Mouse (Mus musculus) hindbrain, embryonic 11.5 days (tissue): Measurements from ENCODE around the gene Man2a1. TPM values are rescaled to one million over a fixed set of nuclear protein-coding genes. Genes with fewer than 3 reads are reported as not detected.

Source experiments
- ATAC-seq: fragments of 200-750 bp; cut with Nextera tagmentation; 2 replicates; pipeline ENCODE4 v1.8.0; 2017; ENCODE audit warnings: mild to moderate bottlenecking, moderate TSS enrichment, moderate library complexity; ENCODE audit not compliant: low FRiP score
- DNase-seq: peaks from one replicate; pipeline ENCODE4 v3.0.0-alpha.2; 2015; ENCODE audit warnings: low spot score
- H3K27ac ChIP-seq: fragments of 300-500 bp; sonication (generic); 2 replicates; pipeline ENCODE4 v1.5.1; 2014; ENCODE audit warnings: mild to moderate bottlenecking, low read depth, low read length
- H3K27me3 ChIP-seq: fragments of 300-500 bp; sonication (generic); 2 replicates; pipeline ENCODE4 v1.6.1; 2014; ENCODE audit warnings: mild to moderate bottlenecking, low read length, moderate library complexity, mixed read lengths; ENCODE audit not compliant: control insufficient read depth, insufficient read depth
- H3K36me3 ChIP-seq: fragments of 300-500 bp; sonication (generic); 2 replicates; pipeline ENCODE4 v1.6.1; 2014; ENCODE audit warnings: mild to moderate bottlenecking, low read length, moderate library complexity, mixed read lengths; ENCODE audit not compliant: control insufficient read depth, insufficient read depth
- H3K4me1 ChIP-seq: fragments of 300-500 bp; sonication (generic); replicated peaks from 2 replicates; pipeline ENCODE4 v1.6.1; 2014; ENCODE audit warnings: low read length, mixed read lengths; ENCODE audit not compliant: control insufficient read depth, insufficient read depth
- H3K4me2 ChIP-seq: fragments of 300-500 bp; sonication (generic); replicated peaks from 2 replicates; pipeline ENCODE4 v1.6.1; 2014; ENCODE audit warnings: mild to moderate bottlenecking, low read depth, low read length
- H3K4me3 ChIP-seq: fragments of 300-500 bp; sonication (generic); 2 replicates; pipeline ENCODE4 v1.5.1; 2014; ENCODE audit warnings: low read depth, low read length
- H3K9ac ChIP-seq: fragments of 300-500 bp; sonication (generic); 2 replicates; pipeline ENCODE4 v1.6.1; 2014; ENCODE audit warnings: low read depth, low read length
- H3K9me3 ChIP-seq: fragments of 300-500 bp; sonication (generic); 2 replicates; pipeline ENCODE4 v1.6.1; 2016; ENCODE audit warnings: low read length; ENCODE audit not compliant: control insufficient read depth
- WGBS: fragments of 180-500 bp; shearing (Covaris S2); extraction: QIAGEN DNeasy Blood & Tissue Kit; methylation state at CpG from one replicate; pipeline ENCODE4 v1.1.7; 2014; 5-methylcytosine and 5-hydroxymethylcytosine counted together
- polyA plus RNA-seq: library from polyadenylated mRNA; unstranded; fragments of >200 nt; fragmentation: Nextera tagmentation; extraction: Ambion mirVana; gene quantifications from 2 replicates; pipeline ENCODE4 v1.2.1, GENCODE M21; 2014

The Man2a1 gene
- polyA plus RNA-seq, 1 experiment from 2014 or later = 5.9 TPM

DNA sequence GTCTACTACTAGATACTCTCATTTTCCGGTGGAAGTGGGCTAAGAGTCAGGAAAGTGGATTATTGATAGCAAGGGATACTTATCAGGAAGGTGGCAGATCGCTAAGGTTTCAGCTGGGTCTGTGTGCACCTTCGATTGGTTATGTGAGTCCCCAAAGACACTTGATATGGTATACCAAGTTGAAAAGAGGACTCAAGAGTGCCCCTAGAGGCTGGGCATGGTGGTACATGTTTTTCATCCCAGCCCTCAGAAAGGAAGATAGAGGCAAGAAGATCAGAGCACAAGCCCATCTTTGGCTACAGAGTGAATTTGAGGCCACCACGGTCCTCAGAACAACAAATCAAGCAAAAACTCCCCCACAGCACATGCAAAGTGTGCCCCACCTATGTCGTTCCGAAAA, 25.3 kb upstream of the Man2a1 start:
- H3K36me3 ChIP-seq = no peaks in the 10 kb centered on the region
- peak; percentile 28 for DNase-seq
- no peak overlapping the region for H3K27ac ChIP-seq
- WGBS = 82% methylated on average over 6 of the region's 6 CpGs
- H3K4me1 ChIP-seq = no peaks in the 10 kb centered on the region
- no peak for ATAC-seq
- H3K4me2 ChIP-seq = no peak overlapping the region
- no peak overlapping the region for H3K9ac ChIP-seq
- H3K4me3 ChIP-seq = no peak overlapping the region
- H3K9me3 ChIP-seq = no peaks in the 10 kb centered on the region
- H3K27me3 ChIP-seq = no peaks in the 10 kb centered on the region

DNA sequence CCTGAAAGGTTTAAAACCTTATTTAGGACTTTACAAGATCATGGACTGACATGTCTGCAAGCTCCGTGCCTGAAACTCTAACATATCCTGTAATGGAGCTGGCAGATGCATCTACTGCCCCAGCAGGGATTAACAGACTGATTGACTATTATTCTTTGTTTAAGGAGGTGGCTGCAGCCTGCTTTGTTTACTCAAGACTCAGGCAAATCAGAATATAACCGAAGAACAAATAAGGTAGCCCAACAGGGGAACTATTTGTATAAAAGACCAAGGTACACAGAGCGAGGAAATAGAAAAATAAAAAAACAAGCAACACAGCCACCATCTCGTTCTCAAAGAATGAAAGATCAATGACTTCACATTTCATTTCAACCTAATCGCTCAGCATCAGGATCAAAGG, 23.1 kb upstream of the Man2a1 start:
- Histone ChIP-seq H3K27me3 (no peaks in the 10 kb centered on the region), H3K36me3 (no peaks in the 10 kb centered on the region), H3K4me2 (no peak overlapping the region), H3K4me1 (no peaks in the 10 kb centered on the region), H3K27ac (no peak overlapping the region), H3K4me3 (no peak overlapping the region), H3K9ac (no peak overlapping the region), H3K9me3 (no peaks in the 10 kb centered on the region)
- ATAC-seq (no peak), DNase-seq (no peak)
- 45% methylated on average over 5 of the region's 5 CpGs for WGBS

DNA sequence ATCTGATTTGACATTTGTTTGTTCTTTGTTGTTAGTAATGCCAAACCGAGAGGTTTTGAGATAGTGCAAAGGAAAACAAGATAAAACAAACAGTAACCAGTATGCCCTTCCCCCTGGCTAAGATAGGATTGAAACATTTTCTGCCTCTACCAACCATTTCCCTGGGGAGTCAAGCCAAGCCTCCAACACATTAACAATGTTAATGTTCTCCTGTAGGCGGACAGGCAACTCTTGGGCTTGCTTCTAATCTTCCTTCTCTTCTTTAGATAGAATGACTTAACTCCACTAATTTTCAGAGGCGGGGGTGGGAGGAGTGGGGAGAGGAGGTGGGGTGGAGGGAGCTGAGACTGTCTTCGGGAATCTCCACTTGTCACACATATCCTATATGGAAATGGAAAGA, 22.2 kb upstream of the Man2a1 start:
- H3K27me3 ChIP-seq = no peaks in the 10 kb centered on the region
- H3K9me3 ChIP-seq = no peaks in the 10 kb centered on the region
- H3K4me1 ChIP-seq = no peaks in the 10 kb centered on the region
- no peak overlapping the region for H3K4me3 ChIP-seq
- ATAC-seq (no peak), DNase-seq (no peak)
- H3K36me3 ChIP-seq = no peaks in the 10 kb centered on the region
- no peak overlapping the region for H3K27ac ChIP-seq
- 46% methylated on average over 4 of the region's 4 CpGs for WGBS
- H3K9ac ChIP-seq = no peak overlapping the region
- no peak overlapping the region for H3K4me2 ChIP-seq

DNA sequence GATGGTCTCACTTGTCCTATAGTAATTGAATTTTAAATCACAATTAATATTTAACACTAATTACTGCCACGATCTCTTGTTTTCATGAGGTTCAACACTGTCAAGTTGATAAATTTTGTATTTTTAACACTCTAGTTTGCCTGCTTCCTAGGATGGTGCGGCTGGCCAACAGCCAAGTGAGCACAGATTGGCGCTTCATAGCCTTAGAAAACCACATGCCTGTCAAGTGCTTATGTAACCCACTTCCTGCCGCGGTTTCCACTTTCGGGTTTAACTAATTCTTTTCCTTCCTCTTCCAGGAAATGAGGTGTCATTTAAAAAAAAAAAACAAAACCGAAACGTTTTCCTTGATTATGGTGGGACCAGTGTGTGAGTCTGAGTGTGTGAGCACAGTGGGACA, 20.8 kb upstream of the Man2a1 start:
- Histone ChIP-seq H3K36me3 (no peaks in the 10 kb centered on the region), H3K4me2 (no peak overlapping the region), H3K27ac (no peak overlapping the region), H3K27me3 (no peaks in the 10 kb centered on the region), H3K4me1 (no peaks in the 10 kb centered on the region), H3K4me3 (no peak overlapping the region), H3K9ac (no peak overlapping the region), H3K9me3 (no peaks in the 10 kb centered on the region)
- 79% methylated on average over 8 of the region's 8 CpGs for WGBS
- ATAC-seq (no peak), DNase-seq (no peak)

DNA sequence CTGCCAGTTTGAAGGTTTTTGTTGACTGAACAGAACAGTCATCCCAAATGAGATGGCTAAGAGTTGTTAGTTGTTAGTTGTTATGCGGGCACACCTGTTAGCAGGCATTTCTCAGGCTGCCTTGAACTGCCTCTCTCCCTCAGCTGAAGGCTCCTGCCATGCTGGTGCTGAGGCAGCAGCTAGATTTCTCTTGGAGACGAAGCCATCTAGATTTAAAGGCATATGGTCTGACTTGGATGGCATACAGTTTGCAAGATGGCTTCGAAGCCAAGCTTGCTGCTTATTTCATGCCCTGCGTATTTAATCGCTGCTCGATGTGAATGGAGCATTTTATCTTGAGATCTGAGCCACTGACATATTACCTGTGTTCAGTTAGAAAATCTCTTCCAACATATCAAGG, 19.4 kb upstream of the Man2a1 start:
- WGBS = 89% methylated on average over 6 of the region's 6 CpGs
- DNase-seq (no peak), ATAC-seq (no peak)

DNA sequence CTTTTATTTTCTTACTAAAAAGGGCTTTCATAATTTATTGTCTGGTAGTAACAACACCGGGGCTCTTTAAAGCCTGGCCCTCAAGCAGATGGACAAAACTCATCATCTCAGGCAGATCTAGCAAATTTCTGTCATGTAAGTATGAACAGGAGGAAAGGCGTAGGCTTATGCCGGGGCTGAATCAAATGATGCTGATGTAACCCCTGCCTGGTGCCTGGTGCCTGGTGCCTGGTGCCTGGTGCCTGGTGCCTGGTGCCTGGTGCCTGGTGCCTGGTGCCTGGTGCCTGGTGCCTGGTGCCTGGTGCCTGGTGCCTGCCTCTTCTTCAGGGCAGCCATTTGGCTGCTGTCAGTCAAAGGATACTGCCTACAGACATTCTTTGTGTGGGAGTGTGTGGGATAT, 18.6 kb upstream of the Man2a1 start:
- Histone ChIP-seq H3K36me3 (no peaks in the 10 kb centered on the region), H3K4me1 (no peaks in the 10 kb centered on the region), H3K9ac (no peak overlapping the region), H3K27me3 (no peaks in the 10 kb centered on the region), H3K27ac (no peak overlapping the region), H3K4me3 (no peak overlapping the region), H3K4me2 (no peak overlapping the region), H3K9me3 (no peaks in the 10 kb centered on the region)
- DNase-seq = no peak
- WGBS = 90% methylated on average over 3 of the region's 3 CpGs
- no peak for ATAC-seq

More for the DNA sequence above, 19.4 kb upstream of the Man2a1 start:
- Histone ChIP-seq H3K9me3 (no peaks in the 10 kb centered on the region), H3K4me2 (no peak overlapping the region), H3K27me3 (no peaks in the 10 kb centered on the region), H3K36me3 (no peaks in the 10 kb centered on the region), H3K27ac (no peak overlapping the region), H3K4me1 (no peaks in the 10 kb centered on the region), H3K9ac (no peak overlapping the region), H3K4me3 (no peak overlapping the region)

DNA sequence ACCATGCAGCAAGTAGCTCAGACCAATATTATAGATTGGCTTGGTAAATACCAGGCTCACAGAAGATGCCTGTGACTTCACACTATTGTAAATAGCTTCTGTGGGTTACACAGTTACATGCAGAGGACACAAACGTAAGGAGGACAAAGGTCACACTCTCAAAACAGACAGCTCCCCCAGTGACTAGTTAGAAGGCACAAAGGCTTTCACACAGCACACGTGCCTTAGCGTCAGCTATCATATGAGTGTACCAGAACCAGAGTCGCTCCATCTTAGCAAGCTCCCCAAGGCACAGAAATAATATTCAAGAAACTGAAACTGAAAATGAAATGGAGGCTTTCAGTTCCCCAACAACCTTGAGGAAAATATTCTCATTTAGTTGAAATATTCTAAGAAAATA, 10.1 kb upstream of the Man2a1 start:
- H3K4me3 ChIP-seq = no peak overlapping the region
- no peak overlapping the region for H3K27ac ChIP-seq
- no peak overlapping the region for H3K4me2 ChIP-seq
- ATAC-seq (no peak), DNase-seq (no peak)
- no peaks in the 10 kb centered on the region for H3K9me3 ChIP-seq
- H3K36me3 ChIP-seq = no peaks in the 10 kb centered on the region
- H3K4me1 ChIP-seq = no peaks in the 10 kb centered on the region
- no peak overlapping the region for H3K9ac ChIP-seq
- no peaks in the 10 kb centered on the region for H3K27me3 ChIP-seq
- WGBS = 41% methylated on average over 4 of the region's 4 CpGs

DNA sequence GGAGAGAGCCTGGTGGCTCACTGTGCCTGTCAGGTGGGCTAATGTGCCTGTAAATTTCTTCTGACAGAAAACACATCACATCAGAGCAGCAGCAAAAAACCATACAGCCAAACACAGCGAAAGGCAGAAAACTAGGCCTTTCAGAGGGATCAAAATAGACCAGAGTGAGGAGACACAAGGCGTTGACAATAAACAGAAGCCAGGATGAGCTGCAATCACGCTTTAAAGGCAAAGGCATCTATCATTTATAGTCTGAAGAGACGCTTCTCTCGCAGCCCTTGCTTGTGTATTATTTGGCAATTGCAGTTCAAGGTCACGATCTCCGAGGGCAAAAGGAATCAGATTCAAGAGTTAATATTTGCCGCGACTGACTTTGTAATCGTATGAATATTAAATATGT, 9.2 kb upstream of the Man2a1 start:
- no peak for DNase-seq
- Histone ChIP-seq H3K4me2 (no peak overlapping the region), H3K27me3 (no peaks in the 10 kb centered on the region), H3K9me3 (no peaks in the 10 kb centered on the region), H3K27ac (no peak overlapping the region), H3K36me3 (no peaks in the 10 kb centered on the region), H3K4me3 (no peak overlapping the region), H3K4me1 (no peaks in the 10 kb centered on the region), H3K9ac (no peak overlapping the region)
- 87% methylated on average over 10 of the region's 10 CpGs for WGBS
- ATAC-seq = no peak

DNA sequence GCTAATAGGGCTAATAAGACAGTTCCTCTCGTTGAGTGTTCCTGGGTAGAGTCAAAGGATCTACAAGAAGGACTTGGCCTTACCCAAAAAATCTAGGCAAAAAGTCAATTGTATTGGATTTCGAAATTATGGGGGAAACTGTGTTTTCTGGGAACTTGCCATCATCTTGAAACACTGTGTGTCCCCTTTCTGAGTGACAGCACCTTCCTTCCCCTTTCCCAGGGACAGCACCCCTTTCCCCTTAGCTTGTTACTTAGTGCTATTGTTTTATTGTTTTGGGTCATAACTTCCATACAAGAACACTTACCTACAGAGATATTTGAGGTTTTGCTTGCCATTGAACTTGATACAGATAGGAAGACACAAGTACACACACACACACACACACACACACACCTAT, 8.2 kb upstream of the Man2a1 start:
- no peak for DNase-seq
- H3K36me3 ChIP-seq = no peaks in the 10 kb centered on the region

More for the DNA sequence above, 8.2 kb upstream of the Man2a1 start:
- Histone ChIP-seq H3K27me3 (no peaks in the 10 kb centered on the region), H3K9me3 (no peaks in the 10 kb centered on the region), H3K4me3 (no peak overlapping the region), H3K4me1 (no peaks in the 10 kb centered on the region), H3K9ac (no peak overlapping the region), H3K27ac (no peak overlapping the region), H3K4me2 (no peak overlapping the region)
- 91% methylated on average over 2 of the region's 2 CpGs for WGBS
- ATAC-seq = no peak
